Mouse (Mus musculus): ENCODE results near the gene Ppp1r13b. TPM values are rescaled to one million over a fixed set of nuclear protein-coding genes. Genes with fewer than 3 reads are reported as not detected.

Gene Ppp1r13b
- polyA plus RNA-seq, 1 experiment from 2014 or later = 8.1 TPM

GRCm38 (mm10) chr12:111896908-111897661 is 10.8 kb downstream of the Ppp1r13b start:
- 4% methylated on average over 7 of the region's 7 CpGs for WGBS (ENCODE audit: insufficient replicate concordance)
- Histone ChIP-seq H3K27ac (peak overlapping the region; percentile 78), H3K36me3 (no peaks in the 10 kb centered on the region), H3K4me1 (peaks cover 56% of the 10 kb centered on the region), H3K9me3 (replicated peaks) (no peaks in the 10 kb centered on the region), H3K27me3 (replicated peaks) (no peaks in the 10 kb centered on the region), H3K4me2 (peak overlapping the region; percentile 50), H3K4me3 (no peak overlapping the region), H3K9ac (no peak overlapping the region)
- peak; percentile 94 for ATAC-seq

GRCm38 (mm10) chr12:111894082-111894481 is 13.8 kb downstream of the Ppp1r13b start:
- H3K27me3 ChIP-seq (replicated peaks) = no peaks in the 10 kb centered on the region

GRCm38 (mm10) chr12:111892981-111893380 is 14.9 kb downstream of the Ppp1r13b start:
- no peak for ATAC-seq
- Histone ChIP-seq H3K9ac (no peak overlapping the region), H3K27me3 (replicated peaks) (no peaks in the 10 kb centered on the region), H3K36me3 (no peaks in the 10 kb centered on the region), H3K4me1 (peaks cover 27% of the 10 kb centered on the region), H3K4me3 (no peak overlapping the region), H3K4me2 (no peak overlapping the region), H3K9me3 (replicated peaks) (no peaks in the 10 kb centered on the region), H3K27ac (no peak overlapping the region)
- WGBS (ENCODE audit: insufficient replicate concordance) = 82% methylated on average over 1 of the region's 1 CpGs

More at GRCm38 (mm10) chr12:111894082-111894481, 13.8 kb downstream of the Ppp1r13b start:
- Histone ChIP-seq H3K27ac (peak overlapping the region; percentile 45), H3K9ac (no peak overlapping the region), H3K4me3 (no peak overlapping the region), H3K4me1 (peaks cover 38% of the 10 kb centered on the region), H3K9me3 (replicated peaks) (no peaks in the 10 kb centered on the region), H3K4me2 (no peak overlapping the region), H3K36me3 (no peaks in the 10 kb centered on the region)
- no peak for ATAC-seq
- 48% methylated on average over 1 of the region's 1 CpGs for WGBS (ENCODE audit: insufficient replicate concordance)

GRCm38 (mm10) chr12:111891800-111892199 is 16.1 kb downstream of the Ppp1r13b start:
- Histone ChIP-seq H3K9ac (no peak overlapping the region), H3K27ac (no peak overlapping the region)
- 87% methylated on average over 4 of the region's 4 CpGs for WGBS (ENCODE audit: insufficient replicate concordance)

GRCm38 (mm10) chr12:111889251-111889650 is 18.7 kb downstream of the Ppp1r13b start:
- no peak overlapping the region for H3K4me2 ChIP-seq
- no peak overlapping the region for H3K4me3 ChIP-seq
- ATAC-seq = no peak
- H3K9me3 ChIP-seq (replicated peaks) = no peaks in the 10 kb centered on the region
- no peaks in the 10 kb centered on the region for H3K36me3 ChIP-seq
- H3K27me3 ChIP-seq (replicated peaks) = no peaks in the 10 kb centered on the region
- H3K4me1 ChIP-seq = peaks cover 7% of the 10 kb centered on the region; the same call in 1 of the 2 replicates
- no peak overlapping the region for H3K9ac ChIP-seq
- H3K27ac ChIP-seq = no peak overlapping the region
- 76% methylated on average over 3 of the region's 3 CpGs for WGBS (ENCODE audit: insufficient replicate concordance)

More at GRCm38 (mm10) chr12:111891800-111892199, 16.1 kb downstream of the Ppp1r13b start:
- ATAC-seq = no peak
- no peaks in the 10 kb centered on the region for H3K36me3 ChIP-seq
- no peak overlapping the region for H3K4me2 ChIP-seq
- no peaks in the 10 kb centered on the region for H3K27me3 ChIP-seq (replicated peaks)
- peaks cover 16% of the 10 kb centered on the region for H3K4me1 ChIP-seq
- no peaks in the 10 kb centered on the region for H3K9me3 ChIP-seq (replicated peaks)
- no peak overlapping the region for H3K4me3 ChIP-seq

- Histone ChIP-seq H3K4me1 (peaks cover 7% of the 10 kb centered on the region; the same call in 1 of the 2 replicates), H3K4me2 (no peak overlapping the region), H3K27me3 (replicated peaks) (no peaks in the 10 kb centered on the region), H3K9me3 (replicated peaks) (no peaks in the 10 kb centered on the region), H3K4me3 (no peak overlapping the region), H3K27ac (no peak overlapping the region), H3K36me3 (no peaks in the 10 kb centered on the region), H3K9ac (no peak overlapping the region)
- WGBS (ENCODE audit: insufficient replicate concordance) = 82% methylated on average over 4 of the region's 4 CpGs
- no peak for ATAC-seq
These were observed 19.5 kb downstream of the Ppp1r13b start for GRCm38 (mm10) chr12:111888303-111888864.

- WGBS (ENCODE audit: insufficient replicate concordance) = 90% methylated on average over 1 of the region's 1 CpGs
- H3K4me3 ChIP-seq = no peak overlapping the region
- H3K4me1 ChIP-seq = peaks cover 21% of the 10 kb centered on the region
- no peak overlapping the region for H3K4me2 ChIP-seq
- H3K9me3 ChIP-seq (replicated peaks) = no peaks in the 10 kb centered on the region
- H3K36me3 ChIP-seq = no peaks in the 10 kb centered on the region
- no peak for ATAC-seq
- no peak overlapping the region for H3K27ac ChIP-seq
- no peaks in the 10 kb centered on the region for H3K27me3 ChIP-seq (replicated peaks)
- H3K9ac ChIP-seq = no peak overlapping the region
These were observed 20.9 kb downstream of the Ppp1r13b start for GRCm38 (mm10) chr12:111887005-111887404.

- WGBS (ENCODE audit: insufficient replicate concordance) = 45% methylated on average over 4 of the region's 4 CpGs
These were observed 25.1 kb downstream of the Ppp1r13b start for GRCm38 (mm10) chr12:111882852-111883251.

GRCm38 (mm10) chr12:111882022-111882421 is 25.9 kb downstream of the Ppp1r13b start:
- Histone ChIP-seq H3K27ac (no peak overlapping the region), H3K9me3 (replicated peaks) (no peaks in the 10 kb centered on the region), H3K4me3 (no peak overlapping the region), H3K36me3 (no peaks in the 10 kb centered on the region; the same call in 1 of the 2 replicates), H3K9ac (no peak overlapping the region), H3K4me2 (no peak overlapping the region), H3K27me3 (replicated peaks) (no peaks in the 10 kb centered on the region), H3K4me1 (peaks cover 27% of the 10 kb centered on the region)
- ATAC-seq = no peak
- 46% methylated on average over 3 of the region's 3 CpGs for WGBS (ENCODE audit: insufficient replicate concordance)

More at GRCm38 (mm10) chr12:111882852-111883251, 25.1 kb downstream of the Ppp1r13b start:
- no peaks in the 10 kb centered on the region for H3K27me3 ChIP-seq (replicated peaks)
- H3K9me3 ChIP-seq (replicated peaks) = no peaks in the 10 kb centered on the region
- H3K4me2 ChIP-seq = no peak overlapping the region
- H3K27ac ChIP-seq = no peak overlapping the region
- peaks cover 27% of the 10 kb centered on the region for H3K4me1 ChIP-seq
- H3K4me3 ChIP-seq = no peak overlapping the region
- ATAC-seq = no peak
- H3K36me3 ChIP-seq = no peaks in the 10 kb centered on the region
- H3K9ac ChIP-seq = no peak overlapping the region

- Histone ChIP-seq H3K9me3 (replicated peaks) (no peaks in the 10 kb centered on the region), H3K27ac (no peak overlapping the region), H3K27me3 (replicated peaks) (no peaks in the 10 kb centered on the region), H3K4me3 (no peak overlapping the region), H3K4me2 (no peak overlapping the region), H3K36me3 (no peaks in the 10 kb centered on the region; the same call in 1 of the 2 replicates), H3K9ac (no peak overlapping the region), H3K4me1 (peaks cover 22% of the 10 kb centered on the region)
- peak; percentile 67 for ATAC-seq
- 6% methylated on average over 3 of the region's 3 CpGs for WGBS (ENCODE audit: insufficient replicate concordance)
These were observed 29.7 kb downstream of the Ppp1r13b start for GRCm38 (mm10) chr12:111878213-111878612.

- Histone ChIP-seq H3K27ac (no peak overlapping the region), H3K36me3 (peaks cover 12% of the 10 kb centered on the region), H3K4me1 (peaks cover 4% of the 10 kb centered on the region), H3K9ac (no peak overlapping the region), H3K9me3 (replicated peaks) (no peaks in the 10 kb centered on the region), H3K4me3 (no peak overlapping the region), H3K4me2 (no peak overlapping the region), H3K27me3 (replicated peaks) (no peaks in the 10 kb centered on the region)
- no peak for ATAC-seq
- WGBS (ENCODE audit: insufficient replicate concordance) = 84% methylated on average over 3 of the region's 3 CpGs
These were observed 32.4 kb downstream of the Ppp1r13b start for GRCm38 (mm10) chr12:111875499-111875898.

GRCm38 (mm10) chr12:111874601-111875140 is 33.2 kb downstream of the Ppp1r13b start:
- Histone ChIP-seq H3K4me3 (no peak overlapping the region), H3K27ac (no peak overlapping the region), H3K36me3 (peaks cover 12% of the 10 kb centered on the region), H3K9me3 (replicated peaks) (no peaks in the 10 kb centered on the region), H3K4me2 (no peak overlapping the region), H3K27me3 (replicated peaks) (no peaks in the 10 kb centered on the region), H3K4me1 (peaks cover 4% of the 10 kb centered on the region), H3K9ac (no peak overlapping the region)
- 73% methylated on average over 1 of the region's 1 CpGs for WGBS (ENCODE audit: insufficient replicate concordance)
- ATAC-seq = no peak
